Mouse (Mus musculus) layer of hippocampus, postnatal 25 days (tissue): Measurements from ENCODE around the gene Polr3k. TPM values are rescaled to one million over a fixed set of nuclear protein-coding genes. Genes with fewer than 3 reads are reported as not detected.

Experiments
- DNase-seq, 2 experiments: peaks; one replicate each; pipeline ENCODE4 v3.0.0; 2022; ENCODE audit warnings: mixed read lengths in 2 of 2, low spot score in 1 of 2; ENCODE audit errors: extremely low spot score in 1 of 2
- total RNA-seq, 2 experiments: library from RNA; stranded (reverse); gene quantifications; 2 replicates each; pipeline ENCODE4 v1.2.3; 2021

Gene Polr3k
- 10 to 100 TPM; 26.0 to 27.9 TPM for total RNA-seq

DNA sequence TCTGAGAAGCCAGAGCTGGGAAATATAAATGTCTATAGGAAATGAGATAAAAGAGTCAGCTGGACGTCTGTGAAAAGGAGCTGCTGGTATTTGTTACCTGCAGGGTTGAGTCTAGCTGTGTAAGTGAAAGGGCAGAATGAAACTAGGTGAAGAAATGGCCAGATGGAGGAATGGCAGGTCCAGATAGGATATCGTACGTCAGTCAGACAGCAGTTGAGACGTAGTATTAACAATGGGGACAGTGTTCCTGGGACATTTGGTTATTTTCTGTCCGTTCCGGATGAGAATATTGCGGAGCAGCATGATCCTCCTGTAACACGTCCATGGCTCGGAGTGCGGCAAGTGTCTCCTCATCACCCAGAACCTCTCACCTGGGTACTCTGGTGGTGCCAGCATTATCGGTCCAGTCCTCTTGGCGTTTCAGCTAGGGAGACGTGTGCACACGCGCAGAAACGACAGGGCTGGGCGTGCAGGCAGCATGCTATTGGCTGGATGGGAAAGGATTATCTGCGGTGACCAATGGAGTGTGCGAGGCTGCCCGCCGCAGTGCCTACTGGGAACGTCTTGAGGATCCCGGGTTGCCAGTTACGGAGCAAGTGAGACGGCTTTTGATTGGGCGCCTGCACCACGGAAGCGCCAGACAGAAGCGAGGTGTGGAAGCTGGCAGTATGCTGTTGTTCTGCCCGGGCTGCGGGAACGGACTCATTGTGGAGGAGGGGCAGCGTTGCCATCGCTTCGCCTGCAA is at the start of gene Polr3k:
TSS of gene Polr3k (plus strand) at position 547 of the 745 bp plus-strand sequence.
- DNase-seq, result peak; percentile 83 to 84

DNA sequence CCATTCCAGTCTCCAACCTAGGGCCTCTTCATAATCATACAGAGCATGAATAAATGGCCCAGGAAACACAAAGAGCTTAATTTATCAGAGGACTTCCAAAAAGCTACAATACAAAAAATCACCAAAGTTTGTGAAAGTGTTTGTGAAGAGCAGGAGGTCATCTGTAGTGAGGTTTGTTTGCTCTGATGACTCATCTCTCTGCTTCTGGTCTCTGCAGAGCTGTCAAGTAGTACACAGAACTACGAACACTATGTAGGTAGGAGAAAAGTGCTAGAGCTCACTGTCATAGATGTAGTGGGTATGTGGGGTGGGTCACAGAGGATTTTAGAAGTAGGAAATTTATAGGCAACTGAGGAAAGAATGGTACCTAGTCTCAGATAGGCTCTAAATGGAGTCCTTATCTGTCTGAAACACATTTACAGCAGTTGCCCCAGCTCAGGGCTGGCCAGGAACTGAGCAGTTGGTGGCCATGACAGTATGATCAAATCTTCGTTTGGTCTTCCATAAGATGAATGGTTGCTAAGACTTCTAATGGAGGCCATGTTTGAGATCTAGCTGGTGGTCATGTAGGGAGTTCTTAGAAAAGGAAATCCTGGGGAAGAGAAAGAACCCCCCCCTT is 35.0 kb upstream of the Polr3k start:
- DNase-seq, result no peak

DNA sequence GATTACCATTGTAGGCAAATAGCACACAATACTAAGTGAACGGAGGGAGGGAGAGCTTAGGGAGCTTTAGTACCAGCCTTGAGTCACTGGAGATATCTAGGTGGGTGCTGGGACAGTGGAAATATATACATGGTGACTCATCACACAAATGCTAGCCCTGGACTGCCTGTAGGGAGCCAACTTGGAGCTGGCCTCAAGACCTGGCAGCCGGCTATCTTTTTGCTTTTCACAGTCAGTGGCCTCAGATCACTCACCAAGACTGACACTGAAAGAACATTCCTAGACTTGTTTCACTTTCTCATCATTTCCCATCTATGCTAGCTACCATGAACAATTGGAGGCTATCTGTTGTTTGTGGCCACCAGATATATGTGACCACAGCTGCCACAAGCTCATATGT is 31.4 kb upstream of the Polr3k start:
- no peak for DNase-seq

DNA sequence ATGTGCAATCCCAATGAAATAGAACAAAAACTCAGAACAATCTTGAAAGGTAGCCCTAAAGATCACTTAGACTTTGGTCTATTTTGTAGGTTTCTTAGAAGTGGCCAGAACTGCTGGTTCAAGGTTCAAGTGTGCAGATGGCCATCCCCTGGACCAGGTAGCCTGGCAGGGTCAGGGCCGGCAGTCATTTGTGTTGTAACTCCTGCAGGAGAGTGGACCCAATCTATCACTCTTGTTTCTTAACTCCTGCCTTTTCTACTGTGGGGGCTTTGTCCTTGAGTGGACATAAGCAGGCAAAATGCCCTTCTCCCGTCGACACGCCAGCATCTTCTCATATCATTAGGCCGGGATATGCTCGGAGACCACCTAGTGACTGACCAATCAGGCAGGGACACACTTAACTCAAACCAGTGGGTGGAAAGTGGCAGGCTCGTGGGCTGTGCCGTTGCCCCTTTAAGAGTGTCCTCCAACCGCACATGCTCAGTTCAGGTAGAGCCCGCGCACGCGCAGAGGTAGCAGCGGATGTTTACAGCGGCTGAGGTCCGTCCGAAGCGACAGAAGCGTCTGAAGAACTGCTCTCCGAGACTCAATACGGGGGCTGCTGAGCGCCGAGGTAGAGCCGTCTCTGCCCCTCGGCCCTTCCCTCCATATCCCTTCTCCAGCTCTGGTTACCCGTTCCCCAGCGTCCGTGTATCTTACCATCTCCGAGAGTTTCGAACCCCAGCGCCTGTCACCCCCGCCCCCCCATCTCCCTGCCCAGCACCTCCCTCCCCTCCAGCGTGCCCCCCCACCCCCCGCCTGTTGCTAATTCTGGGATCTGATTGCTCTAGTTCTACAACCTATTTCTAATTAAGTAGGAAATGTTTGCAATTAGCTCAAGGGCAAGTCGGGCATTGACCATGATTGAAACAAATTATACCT is 26.5 kb upstream of the Polr3k start, which contains the start of gene Pcmtd2:
TSS of gene Pcmtd2 (plus strand) at position 483 of the 921 bp plus-strand sequence.
- DNase-seq, result peak; percentile 85 to 90

DNA sequence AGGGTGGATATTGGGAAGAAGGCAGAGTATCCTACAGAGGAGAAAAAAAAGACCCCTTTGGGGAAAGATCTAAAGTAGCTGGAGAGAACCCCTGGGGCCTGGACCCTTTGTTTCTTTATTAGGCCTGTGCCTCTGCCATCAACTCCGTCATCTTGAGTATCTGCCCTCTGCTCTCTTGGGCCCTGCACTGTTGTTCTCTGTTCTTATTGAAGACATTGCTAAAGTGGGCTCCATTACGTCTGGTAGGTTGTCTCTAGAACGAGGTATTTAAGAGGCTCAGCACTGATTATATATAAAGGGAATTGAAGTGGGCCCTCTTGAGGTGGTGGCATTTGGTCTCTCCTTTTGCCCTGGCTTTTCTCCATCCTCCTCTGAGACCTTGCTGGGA is 25.9 kb upstream of the Polr3k start:
- no peak for DNase-seq

DNA sequence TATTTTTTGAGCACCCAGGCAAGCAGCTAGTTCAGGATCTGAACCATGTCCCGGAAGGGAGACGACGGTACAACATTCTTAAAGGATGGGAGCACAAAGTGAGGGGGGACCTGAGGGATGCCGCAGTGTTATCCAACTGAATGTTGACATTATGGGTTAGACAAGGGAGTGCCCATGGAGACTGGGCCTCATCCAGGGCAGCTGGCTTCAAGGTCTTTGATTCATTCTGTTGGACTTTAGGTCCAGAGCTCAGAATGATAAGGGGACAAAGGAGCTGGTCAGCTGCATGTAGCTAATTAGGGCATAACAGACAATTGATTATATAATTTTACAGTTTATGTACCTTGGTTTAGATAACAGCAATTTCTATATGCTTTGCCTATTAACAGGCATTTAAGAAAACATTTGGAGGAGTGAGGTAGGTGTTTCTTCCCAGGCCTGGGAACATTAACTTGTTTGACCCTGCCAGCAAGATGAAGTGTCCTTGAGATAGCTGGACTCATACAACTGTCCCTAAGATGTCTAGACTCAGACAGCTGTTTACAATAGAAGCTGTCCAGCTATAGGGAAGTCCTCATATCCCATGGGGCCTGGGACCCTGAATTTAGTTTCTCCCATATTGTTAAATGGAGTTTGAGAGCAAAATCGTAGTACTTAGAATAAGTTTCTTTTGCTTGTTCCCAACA is 18.3 kb upstream of the Polr3k start:
- DNase-seq, result no peak

DNA sequence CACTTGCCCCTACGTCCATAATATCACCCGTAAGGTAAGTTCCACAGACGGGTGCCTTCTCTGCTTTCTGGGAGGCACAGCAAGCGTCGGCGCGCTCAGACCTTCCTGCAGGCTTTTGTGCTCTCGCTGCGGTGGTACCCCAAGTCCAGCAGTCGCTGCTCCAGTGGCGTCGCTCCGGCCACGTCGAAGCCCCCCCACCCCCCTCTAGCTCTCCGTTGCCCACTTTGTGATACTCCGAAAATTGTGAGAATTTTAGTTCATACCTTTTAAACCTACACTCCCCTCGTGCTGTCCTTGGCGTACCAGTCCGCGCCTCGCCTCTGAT is 361 bp downstream of the Polr3k start:
- DNase-seq, result no peak

DNA sequence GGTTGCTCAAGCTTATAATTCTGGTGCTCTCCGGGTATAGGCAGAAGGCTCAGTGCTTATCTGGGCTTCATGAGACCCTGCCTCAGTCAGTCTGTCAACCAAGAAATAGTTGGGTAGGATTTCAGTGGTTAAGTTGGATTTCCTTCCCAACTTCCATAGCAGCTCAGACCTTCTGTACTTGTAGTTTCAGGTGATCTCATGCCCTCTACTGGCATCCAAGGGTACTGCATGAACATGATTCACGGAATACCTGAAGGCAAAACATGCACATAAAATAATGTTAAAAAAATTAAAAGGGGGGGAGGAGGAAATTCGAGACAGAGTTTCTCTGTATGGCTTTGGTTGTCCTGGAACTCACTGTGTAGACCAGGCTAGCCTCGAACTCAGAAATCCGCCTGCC is 2.8 kb downstream of the Polr3k start:
- DNase-seq, result peak; percentile 26 to 81

DNA sequence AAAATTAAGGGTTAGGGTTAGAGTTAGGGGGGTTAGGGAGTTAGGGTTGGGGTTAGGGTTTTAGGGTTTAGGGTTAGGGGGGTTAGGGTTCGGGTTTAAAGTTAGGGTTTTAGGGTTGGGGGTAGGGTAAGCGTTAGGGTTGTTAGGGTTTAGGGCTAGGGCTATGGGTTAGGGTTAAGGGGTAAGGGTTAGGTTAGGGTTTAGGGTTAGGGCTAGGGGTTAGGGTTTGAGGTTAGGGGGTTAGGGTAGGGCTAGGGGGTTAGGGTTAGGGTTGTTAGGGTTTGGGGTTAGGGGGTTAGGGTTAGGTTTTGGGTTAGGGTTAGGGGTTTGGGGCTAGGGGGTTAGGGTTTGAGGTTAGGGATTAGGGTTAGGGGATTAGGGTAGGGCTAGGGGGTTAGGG is 6.9 kb downstream of the Polr3k start:
- DNase-seq, result no peak

DNA sequence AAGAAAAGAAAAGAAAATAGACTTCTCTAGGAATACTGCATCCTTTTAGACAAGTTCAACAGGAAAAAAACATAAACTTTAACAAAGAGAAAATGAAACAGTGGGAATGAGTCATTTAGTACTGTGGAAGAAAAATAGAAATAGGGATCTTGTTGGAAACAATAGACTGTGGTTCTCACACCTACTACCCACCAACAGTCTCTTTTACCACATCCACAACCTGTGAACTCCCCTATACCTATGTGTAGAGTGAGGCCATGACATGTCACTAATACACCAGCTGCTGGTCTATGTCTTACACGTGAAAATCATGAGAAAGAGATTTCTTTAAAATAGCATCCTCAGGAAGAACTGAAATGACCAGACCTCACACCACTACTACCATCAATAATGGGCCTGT is 14.8 kb downstream of the Polr3k start:
- DNase-seq, result no peak

DNA sequence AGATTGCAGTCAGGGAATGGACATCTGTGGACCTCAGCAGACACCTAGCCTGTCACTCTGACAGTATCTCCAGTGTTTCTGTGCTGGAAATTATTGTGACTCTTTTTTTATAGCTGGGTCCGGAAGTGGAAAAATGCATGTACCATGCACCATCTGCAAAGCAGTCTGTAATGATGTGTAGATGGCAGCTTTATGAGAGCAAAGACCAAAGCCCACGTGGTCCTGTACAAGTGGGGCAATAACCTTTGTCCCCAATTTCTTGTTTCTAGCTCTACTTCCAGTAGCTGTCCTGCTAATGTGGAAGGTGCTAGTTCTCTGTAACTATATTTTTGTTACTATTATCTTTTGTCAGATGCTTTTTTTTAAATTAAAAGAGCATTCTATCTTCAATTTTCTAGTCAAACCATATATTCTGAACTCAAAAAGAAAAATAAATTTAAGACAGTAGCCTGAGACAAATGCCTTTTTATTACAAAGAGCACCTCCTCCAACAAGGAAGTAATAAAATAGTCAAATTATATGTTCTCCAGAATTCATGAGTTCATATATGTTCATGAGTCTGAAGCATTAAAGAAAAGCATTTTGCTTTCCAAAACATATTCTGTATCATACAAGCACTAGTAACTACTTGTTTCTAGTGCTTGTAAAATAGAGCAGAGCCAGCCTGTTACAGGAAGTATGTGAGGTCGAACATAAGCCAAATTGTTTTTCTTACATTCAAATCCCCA is 19.0 kb downstream of the Polr3k start:
- DNase-seq, result no peak

DNA sequence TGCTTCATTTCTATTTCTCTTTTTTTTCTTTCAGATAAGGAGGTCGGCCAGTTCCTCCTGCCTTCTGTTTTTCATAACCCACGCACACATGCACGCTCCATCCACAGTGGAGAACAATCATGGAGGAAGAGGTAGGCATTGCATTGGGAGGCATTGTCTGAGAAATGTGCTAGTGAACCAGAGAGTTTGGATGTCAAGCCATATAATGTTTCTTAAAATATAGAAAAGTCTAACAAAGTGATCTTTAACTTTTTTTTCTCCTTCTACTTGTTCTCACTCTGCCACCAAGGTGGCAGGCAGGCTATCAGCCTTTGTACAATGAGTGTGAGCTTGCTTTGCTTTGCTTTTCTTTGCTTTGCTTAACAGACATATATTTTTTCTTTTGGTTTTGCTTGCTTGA is 53.7 kb downstream of the Polr3k start:
- DNase-seq, result no peak

DNA sequence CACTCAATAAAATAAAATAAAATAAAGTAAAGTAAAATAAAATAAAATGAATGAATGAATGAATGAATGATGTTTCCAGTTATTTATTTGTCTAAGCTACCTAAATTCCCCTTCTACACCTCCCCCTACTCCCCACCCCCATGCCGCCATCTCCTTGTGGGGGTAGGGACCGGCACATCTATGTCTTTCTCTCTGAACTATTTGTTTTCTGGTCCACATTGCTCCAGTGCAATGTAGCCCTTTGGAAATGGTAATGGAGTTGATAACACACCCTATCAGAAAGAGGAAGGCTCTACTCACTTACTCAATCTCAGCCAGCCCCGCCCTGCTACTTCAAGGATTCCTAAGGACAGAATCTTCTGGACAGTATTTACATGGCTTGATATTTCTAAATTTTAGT is 54.4 kb downstream of the Polr3k start:
- peak in 1 of 2 experiments; percentile 5 for DNase-seq

Other genes starting within 250 kb of the Polr3k start
- gene Gm29797, start 207.3 kb upstream of the Polr3k start, total RNA-seq, result 1 to 10 TPM in 1 of 2 experiments, under 1 TPM in 1; 0.49 to 1.0 TPM
- 10 to 100 TPM; 10.6 to 14.8 TPM for gene Sox18, start 192.7 kb upstream of the Polr3k start, total RNA-seq
- gene Tcea2, start 184.0 kb upstream of the Polr3k start, total RNA-seq, result 10 to 100 TPM; 53.7 to 65.7 TPM
- 10 to 100 TPM; 32.2 to 39.5 TPM for gene Rgs19, start 170.4 kb upstream of the Polr3k start, total RNA-seq
- not detected for gene Lkaaear1, start 165.9 kb upstream of the Polr3k start, total RNA-seq
- gene Oprl1, start 149.3 kb upstream of the Polr3k start, total RNA-seq, result 10 to 100 TPM; 44.6 to 52.6 TPM
- 10 to 100 TPM; 26.4 to 34.5 TPM for gene Myt1, start 101.0 kb upstream of the Polr3k start, total RNA-seq
- 10 to 100 TPM; 84.9 to 86.9 TPM for gene Pcmtd2, start 26.5 kb upstream of the Polr3k start, total RNA-seq
- not detected for gene Gm14496, start 126.8 kb downstream of the Polr3k start, total RNA-seq